Mouse (Mus musculus): ENCODE data around the gene Fbxo8.

- no peak for TF ChIP-seq GATA1 (IDR thresholded peaks at IDR 0.05; ENCODE audit: borderline replicate concordance, low read length)
- no peak for TF ChIP-seq FLI1 (IDR thresholded peaks at IDR 0.05; ENCODE audit: low read length)
Observed at GRCm38 (mm10) chr8:56550558-56551360, at the start of gene Fbxo8, which contains the start of gene Cep44.

Measured in megakaryocyte, embryonic 14.5 days (primary cell).